Mouse (Mus musculus): Measurements from ENCODE around the gene Ubox5. TPM values are rescaled to one million over a fixed set of nuclear protein-coding genes. Genes with fewer than 3 reads are reported as not detected.

Gene Ubox5
- total RNA-seq, 2 experiments from 2014 or later, result 9.8 to 10.7 TPM

Other genes starting within 250 kb of the Ubox5 start
- 1 to 10 TPM; 5.5 to 7.4 TPM for gene Cpxm1, start 232.5 kb downstream of the Ubox5 start, total RNA-seq (2021)
- gene Gm28372, start 224.8 kb downstream of the Ubox5 start, total RNA-seq (2021), result not detected
- not detected for gene 1700020A23Rik, start 224.8 kb downstream of the Ubox5 start, total RNA-seq (2021)
- gene Tmem239, start 223.6 kb downstream of the Ubox5 start, total RNA-seq (2021), result not detected
- gene Vps16, start 205.7 kb downstream of the Ubox5 start, total RNA-seq (2021), result 10 to 100 TPM; 83.5 to 88.3 TPM
- 10 to 100 TPM; 20.2 to 23.1 TPM for gene Pced1a, start 205.3 kb downstream of the Ubox5 start, total RNA-seq (2021)
- 100 to 1,000 TPM; 234 to 252 TPM for gene Ptpra, start 179.8 kb downstream of the Ubox5 start, total RNA-seq (2021)
- gene Mrps26, start 66.3 kb downstream of the Ubox5 start, total RNA-seq (2021), result 10 to 100 TPM; 76.1 to 76.8 TPM
- 1 to 10 TPM; 1.9 to 2.2 TPM for gene Oxt, start 53.9 kb downstream of the Ubox5 start, total RNA-seq (2021)
- gene Avp, start 47.5 kb downstream of the Ubox5 start, total RNA-seq (2021), result 10 to 100 TPM; 13.5 to 20.4 TPM
- 1 to 10 TPM; 8.2 to 9.0 TPM for gene Fastkd5, start within 50 bp of the Ubox5 start, total RNA-seq (2021)
- gene Lzts3, start 12.8 kb upstream of the Ubox5 start, total RNA-seq (2021), result 100 to 1,000 TPM; 174 to 190 TPM
- 100 to 1,000 TPM in 1 of 2 experiments, 10 to 100 TPM in 1; 97.3 to 108 TPM for gene Ddrgk1, start 34.6 kb upstream of the Ubox5 start, total RNA-seq (2021)
- 10 to 100 TPM; 39.4 to 42.8 TPM for gene Itpa, start 37.6 kb upstream of the Ubox5 start, total RNA-seq (2021)
- 1 to 10 TPM; 1.8 to 1.9 TPM for gene Slc4a11, start 67.5 kb upstream of the Ubox5 start, total RNA-seq (2021)

Data from left cerebral cortex, postnatal 25 days (tissue).